Mouse (Mus musculus) CD4-positive helper T cell, adult 2 months (primary cell): ENCODE results near the gene Mrpl32.

Experiments
- DNase-seq: peaks from one replicate; pipeline ENCODE4 v3.0.0-alpha.2; 2012; ENCODE audit warnings: low read depth, missing footprints, low spot score

Gene Mrpl32

DNA sequence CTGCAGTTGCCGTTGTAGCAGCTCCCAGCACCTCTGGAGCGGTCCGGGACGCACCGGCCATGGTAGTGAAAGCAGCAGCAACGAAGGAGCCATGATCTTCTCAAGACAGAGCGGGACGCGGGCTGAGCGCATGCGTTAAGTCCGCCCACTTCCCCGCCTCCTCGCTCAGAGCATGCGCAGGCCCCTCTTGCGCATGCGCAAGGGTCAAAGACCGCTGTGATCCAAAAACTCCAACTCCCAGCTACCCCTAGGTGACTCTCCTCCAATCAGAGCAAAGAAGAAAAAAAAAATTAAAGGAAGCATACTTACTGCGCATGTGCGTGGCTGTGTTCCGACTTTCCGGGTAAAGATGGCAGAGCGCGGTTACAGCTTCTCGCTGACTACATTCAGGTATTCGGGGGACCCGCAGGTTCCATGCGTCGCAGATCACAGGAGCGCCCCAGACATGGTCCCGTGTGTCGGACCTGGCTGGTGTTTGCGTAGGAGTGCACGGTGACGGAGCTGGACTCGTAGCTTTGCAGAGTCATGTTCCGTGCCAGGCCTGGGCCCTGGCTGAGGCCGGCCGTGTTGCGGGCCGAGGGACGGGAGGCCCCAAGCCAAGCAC, at the start of gene Mrpl32, which contains the start of gene Psma2:
TSS of gene Mrpl32 (minus strand) at position 240 of the 604 bp plus-strand sequence.
TSS of gene Psma2 (plus strand) at position 315 of the 604 bp plus-strand sequence.
- DNase-seq: peak; percentile 100

DNA sequence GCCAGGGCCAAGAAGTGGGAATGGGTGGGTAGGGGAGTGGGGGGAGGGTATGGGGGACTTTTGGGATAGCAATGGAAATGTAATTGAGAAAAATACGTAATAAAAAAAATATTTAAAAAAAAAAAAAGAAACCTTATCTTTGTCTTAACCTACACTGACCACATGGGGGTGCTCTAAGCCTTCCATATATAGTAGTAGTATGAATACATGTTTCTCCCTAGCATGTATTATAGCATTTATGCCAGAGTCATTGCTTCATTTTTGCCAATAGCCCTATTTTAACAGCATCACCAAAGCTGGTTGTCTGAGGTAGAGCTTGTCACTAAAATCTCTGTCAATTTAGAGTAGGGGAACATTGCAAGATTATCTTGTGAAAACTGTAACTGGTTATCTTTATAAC, 36.3 kb upstream of the Mrpl32 start:
- DNase-seq: peak; percentile 16

DNA sequence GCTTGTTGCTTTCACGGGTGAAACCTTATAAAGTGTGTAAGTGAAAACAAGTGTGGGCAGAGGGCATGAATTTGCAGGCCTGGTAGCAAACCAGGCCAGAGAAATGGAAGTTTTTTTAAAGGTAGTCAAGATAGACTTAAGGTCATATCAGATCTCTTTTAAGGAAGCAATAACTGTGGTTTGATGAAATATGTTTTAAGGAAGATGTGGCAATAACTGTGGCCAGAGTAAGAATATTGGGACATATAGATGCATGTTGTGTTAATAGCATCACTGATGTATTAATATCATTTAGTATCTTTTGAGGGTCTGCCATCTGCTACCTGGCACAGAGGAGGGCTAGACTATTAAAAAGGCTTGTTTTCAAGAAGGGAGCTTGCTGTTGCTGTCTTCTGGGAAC, 27.0 kb upstream of the Mrpl32 start:
- DNase-seq: no peak

DNA sequence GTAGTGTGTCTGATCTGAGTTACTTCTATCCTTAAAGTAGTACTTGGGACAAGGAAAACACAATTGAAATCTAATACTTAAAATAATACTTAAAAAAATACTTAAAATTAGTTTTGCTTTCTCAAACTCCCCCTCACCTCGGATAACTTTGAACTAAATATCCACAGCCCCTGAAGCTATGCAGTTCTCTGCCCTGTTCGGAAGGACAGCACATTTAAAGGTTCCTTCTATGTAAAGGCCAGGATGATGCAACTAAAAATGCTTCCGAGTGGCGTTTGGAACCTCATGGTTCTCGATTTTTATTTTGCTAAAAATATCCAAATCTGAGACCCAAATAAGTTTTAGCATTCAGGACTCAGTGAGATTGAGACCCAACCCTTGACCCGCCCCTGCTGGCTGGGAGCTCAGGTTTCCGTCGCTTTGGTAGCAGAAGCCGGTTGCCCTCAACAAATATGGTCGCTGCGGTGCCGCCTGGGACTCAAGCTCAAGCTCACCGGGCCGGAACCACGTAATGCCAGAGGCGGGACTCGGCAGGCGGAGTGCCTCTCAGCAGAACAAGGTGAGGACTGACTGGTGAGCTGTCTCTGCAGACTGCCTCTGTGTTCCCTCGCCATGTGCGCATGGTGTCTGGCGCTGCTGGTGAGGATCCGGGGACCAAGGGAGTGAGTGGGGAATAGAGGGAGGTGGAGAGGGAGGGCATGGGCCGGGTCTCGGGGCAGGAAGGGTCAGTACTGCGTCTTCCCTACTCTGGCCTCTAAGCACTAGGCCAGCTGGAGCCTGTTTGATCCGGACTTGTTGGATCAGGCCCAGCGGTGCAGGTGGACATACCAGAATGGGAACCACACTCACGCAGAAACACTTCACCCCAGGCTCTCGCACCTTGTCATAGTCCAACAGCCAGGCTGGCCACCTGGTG, 17.0 kb upstream of the Mrpl32 start, which contains the start of gene AW209491:
TSS of gene AW209491 (plus strand) at position 429 of the 916 bp plus-strand sequence.
- DNase-seq: peak; percentile 94

DNA sequence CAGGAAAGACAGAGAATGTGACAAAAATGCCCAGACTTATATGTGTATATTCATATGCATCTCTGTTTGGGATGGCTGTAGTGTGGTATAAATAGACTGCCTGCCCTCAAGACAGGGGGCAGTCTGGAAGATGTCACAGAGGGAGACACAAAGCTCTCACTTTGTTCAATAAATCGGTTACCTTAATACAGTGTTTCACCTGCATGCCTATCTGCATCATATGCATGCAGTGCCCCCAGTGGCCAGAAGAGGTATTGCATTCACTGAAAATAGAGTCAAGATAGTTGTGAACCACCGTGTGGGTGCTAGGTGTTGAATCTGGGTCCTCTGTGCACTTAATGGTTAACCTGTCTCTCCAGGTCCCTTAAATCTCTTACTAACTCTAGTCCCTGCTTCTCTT, 5.8 kb upstream of the Mrpl32 start:
- peak; percentile 78 for DNase-seq

DNA sequence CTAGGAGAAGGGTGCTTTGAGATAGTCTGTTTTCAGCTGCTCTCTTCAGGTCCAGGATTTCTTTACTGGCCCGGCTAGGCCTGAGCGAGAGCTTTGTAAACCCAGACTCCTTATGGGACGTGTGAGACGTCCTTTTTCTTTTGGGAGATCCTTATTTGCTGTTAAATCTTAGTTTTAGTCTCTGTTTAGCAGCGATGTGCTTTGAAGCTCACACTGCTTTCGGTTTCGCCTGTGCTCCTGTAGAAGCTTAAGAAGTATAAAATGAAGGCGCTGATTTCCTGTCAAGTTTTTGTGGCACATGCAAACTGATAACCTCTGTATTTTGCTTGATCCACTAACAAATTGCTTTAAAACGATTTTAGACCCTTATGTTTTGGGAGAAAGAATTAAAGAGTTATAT, 588 bp upstream of the Mrpl32 start:
- peak; percentile 75 for DNase-seq

DNA sequence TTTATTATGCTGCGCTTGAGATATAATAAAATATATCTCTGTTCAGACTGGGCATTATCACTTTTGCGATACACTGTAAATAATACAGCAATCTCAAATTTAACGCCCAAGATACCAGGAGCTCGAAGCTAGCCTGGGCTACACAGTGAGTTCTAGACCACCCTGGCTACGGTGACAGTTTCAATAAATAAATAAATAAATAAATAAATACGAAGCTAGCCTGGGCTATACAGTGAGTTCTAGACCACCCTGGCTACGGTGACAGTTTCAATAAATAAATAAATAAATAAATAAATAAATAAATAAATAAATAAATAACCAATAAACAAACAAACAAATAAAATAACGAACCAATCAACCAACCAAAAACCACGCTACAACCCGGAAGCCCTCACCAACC, 502 bp downstream of the Mrpl32 start:
- no peak for DNase-seq

DNA sequence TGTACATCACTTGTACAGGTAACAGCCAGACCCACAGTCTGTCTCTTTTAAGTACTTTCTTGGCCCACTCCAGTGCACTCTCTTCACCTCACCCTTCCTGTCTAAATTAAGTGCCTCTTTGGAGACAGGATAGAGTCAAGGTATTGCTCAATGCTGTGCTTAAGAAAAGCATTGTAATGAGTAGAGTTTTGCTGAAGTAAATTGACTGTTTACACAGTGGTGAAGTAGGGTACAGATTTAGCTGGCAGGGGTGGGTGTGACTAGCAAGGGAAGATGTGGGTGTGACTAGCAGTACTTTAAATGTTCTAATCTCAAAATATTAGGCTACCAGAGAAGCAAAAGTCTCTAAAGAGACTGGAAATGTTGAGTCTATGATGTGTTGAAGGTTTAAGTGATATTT, 5.3 kb downstream of the Mrpl32 start:
- no peak for DNase-seq

DNA sequence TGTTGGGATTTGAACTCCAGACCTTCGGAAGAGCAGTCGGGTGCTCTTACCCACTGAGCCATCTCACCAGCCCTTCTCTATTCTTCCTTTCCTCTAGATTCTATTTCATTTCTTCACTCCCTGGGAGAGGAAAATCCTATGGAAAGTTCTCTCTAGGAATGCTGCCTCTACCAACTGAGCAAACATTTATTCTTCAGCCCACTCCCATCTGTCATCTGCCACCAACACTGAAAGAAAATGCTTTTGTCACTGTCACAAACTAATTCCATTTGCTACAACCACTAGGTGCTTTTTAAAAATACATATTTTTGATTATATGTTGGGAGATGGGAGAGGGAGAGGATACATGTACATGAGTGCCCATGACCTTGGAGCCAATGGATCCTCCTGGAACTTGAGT, 10.2 kb downstream of the Mrpl32 start:
- no peak for DNase-seq

DNA sequence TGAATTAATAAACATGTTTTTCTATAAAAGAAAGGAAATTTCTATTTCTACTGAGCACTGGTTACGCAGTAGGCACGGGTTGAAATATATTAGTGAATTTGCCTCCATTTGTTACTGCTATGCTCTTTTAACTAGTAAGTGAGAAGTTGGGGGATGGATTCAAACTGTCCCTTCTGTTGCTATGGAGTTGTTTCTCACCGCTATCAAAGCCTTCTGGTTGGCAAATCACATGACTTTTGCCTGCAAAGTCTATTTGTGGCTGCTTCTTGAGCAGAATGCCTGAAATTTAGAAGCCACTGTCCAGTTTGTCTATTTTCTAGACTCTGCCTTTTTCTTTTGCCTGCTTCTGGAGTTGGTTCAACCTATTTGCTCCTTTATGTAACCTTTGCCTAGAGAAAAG, 32.6 kb downstream of the Mrpl32 start:
- DNase-seq: no peak

DNA sequence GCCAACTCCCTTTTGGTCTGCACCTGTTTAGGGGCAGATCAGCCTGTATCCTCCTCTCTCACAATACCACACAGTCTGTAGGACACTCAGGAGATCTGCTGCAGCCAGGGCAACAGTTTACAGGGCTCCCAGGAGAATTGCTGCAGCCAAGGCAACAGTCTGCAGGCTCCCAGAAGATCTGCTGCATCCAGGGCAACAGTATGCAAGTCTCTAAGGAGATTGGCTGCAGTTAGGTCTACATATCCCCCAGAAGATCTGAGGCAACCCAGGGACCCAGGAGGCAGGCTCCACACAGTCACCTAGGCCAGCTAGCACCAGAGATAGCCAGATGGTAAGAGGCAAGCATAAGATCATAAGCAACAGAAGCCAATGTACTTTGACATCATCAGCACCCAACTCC, 38.8 kb downstream of the Mrpl32 start:
- no peak for DNase-seq

DNA sequence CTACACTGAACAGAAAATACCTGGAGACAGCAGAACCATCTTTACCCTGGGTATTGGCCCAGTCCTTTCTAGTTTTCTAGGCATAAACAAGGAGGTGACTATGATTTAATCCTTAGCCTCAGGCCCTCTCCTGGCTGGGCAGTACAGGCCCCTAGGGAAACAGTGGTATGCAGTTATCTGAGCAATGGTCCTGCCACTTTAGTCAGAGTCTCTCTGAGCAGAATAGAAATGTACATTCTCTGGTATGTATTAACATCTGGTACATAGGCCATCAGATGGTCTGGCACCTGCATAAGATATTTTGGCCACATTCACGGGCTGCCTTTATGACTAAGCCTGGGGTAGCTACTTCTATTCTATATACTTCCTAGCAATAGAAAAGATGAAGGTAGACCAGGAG, 51.6 kb downstream of the Mrpl32 start:
- no peak for DNase-seq
